Mouse (Mus musculus) olfactory bulb, adult 2 months (tissue): ENCODE measurements at regions not wholly inside any gene's neighbourhood (a gene's known extent, or its start where the extent isn't known, plus 50 kb on each side); places are given as distances from the start of the nearest gene placed in this dataset.

ENCODE experiments used
- CTCF ChIP-seq: fragments of 200-500 bp; IDR thresholded peaks from 2 replicates; pipeline ENCODE4 v1.5.1; 2012; ENCODE audit warnings: low read depth, mild to moderate bottlenecking, low read length, moderate library complexity; ENCODE audit not compliant: insufficient read depth
- POLR2A ChIP-seq: fragments of 200-500 bp; IDR thresholded peaks from 2 replicates; pipeline ENCODE4 v1.6.1; 2012; ENCODE audit warnings: mild to moderate bottlenecking, low read depth, low read length, moderate library complexity; ENCODE audit not compliant: insufficient read depth

- TF ChIP-seq CTCF (no peak), POLR2A (no peak)
These were observed 125.9 kb downstream of the 1700017N19Rik start for GRCm38 (mm10) chr10:100716084-100716667.
